Mouse (Mus musculus): Measurements from ENCODE around the gene Klhdc8b. TPM values are rescaled to one million over a fixed set of nuclear protein-coding genes. Genes with fewer than 3 reads are reported as not detected.

Gene Klhdc8b
- polyA plus RNA-seq, 1 experiment from 2014 or later: 33.5 TPM

DNA sequence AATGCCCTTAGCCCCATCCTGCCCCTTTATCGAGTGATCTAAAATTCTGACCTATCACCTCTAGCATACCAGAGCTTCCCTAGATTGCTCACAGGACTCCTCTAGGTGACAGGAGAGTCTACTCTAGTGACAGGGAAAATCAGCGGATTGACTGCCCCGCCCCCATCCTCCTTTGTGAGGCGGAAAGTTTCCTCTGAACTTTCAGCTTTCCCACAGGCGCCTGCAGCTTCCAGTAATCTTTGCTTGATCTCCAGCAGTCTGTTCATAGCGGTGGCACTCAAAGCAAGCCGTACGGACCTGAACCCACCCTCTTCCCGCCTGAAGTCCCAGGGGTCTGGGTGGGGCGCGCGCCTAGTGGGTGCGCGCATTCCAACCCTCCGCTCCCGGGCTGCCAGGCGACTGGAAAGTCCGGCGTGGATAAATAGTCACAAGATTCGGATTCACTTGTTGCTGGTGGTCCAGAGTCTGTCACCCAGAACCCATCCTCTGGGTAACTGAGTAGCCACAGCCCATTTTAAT lies 17.3 kb upstream of the Klhdc8b start:
- DNase-seq (ENCODE audit: low spot score) (peak; percentile 94), ATAC-seq (replicated peaks; ENCODE audit: low FRiP score, low read depth) (peak; percentile 74)
- Histone ChIP-seq H3K9me3 (replicated peaks; ENCODE audit: low read length) (no peaks in the 10 kb centered on the region), H3K36me3 (ENCODE audit: insufficient read depth, low read length) (peaks cover 13% of the 10 kb centered on the region), H3K4me1 (replicated peaks; ENCODE audit: insufficient read depth, low read length) (peaks cover 13% of the 10 kb centered on the region), H3K4me3 (replicated peaks; ENCODE audit: low read depth, low read length) (peak overlapping the region; percentile 47), H3K4me2 (ENCODE audit: low read length) (peak overlapping the region; percentile 86), H3K27me3 (ENCODE audit: insufficient read depth, low read length) (no peaks in the 10 kb centered on the region), H3K9ac (ENCODE audit: low read depth, low read length) (peak overlapping the region; percentile 55; the same call in 1 of the 2 replicates), H3K27ac (peak overlapping the region; percentile 89)
- 0 out of 2 replicates have a peak, but pooled peaks have one; percentile 5 for TF ChIP-seq CTCF (IDR thresholded peaks at IDR 0.05; ENCODE audit: low read depth)
- WGBS: under 1% methylated on average over 20 of the region's 20 CpGs

DNA sequence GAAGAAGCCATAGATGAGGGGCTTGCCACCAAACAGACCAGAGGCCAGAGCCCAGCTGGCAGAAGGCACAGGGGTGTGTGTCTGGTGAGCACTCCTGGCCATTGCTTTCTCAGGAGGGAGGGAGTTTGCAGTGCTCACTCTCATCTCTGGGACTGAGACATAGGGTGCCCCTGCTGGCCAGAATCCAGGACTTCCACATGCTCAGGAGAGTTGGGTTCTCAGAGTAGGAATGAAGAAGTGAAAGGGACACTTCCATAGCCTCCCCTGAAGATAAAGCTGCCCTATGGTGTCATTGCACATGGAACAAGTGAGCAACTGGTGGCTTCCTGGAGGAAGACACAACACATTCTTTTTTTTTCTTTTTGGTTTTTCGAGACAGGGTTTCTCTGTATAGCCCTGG lies 13.1 kb upstream of the Klhdc8b start:
- Histone ChIP-seq H3K4me2 (ENCODE audit: low read length) (no peak overlapping the region), H3K27ac (no peak overlapping the region), H3K9me3 (replicated peaks; ENCODE audit: low read length) (no peaks in the 10 kb centered on the region), H3K36me3 (ENCODE audit: insufficient read depth, low read length) (no peaks in the 10 kb centered on the region), H3K4me3 (replicated peaks; ENCODE audit: low read depth, low read length) (no peak overlapping the region), H3K4me1 (replicated peaks; ENCODE audit: insufficient read depth, low read length) (peaks cover 6% of the 10 kb centered on the region; the same call in 1 of the 2 replicates), H3K27me3 (ENCODE audit: insufficient read depth, low read length) (no peaks in the 10 kb centered on the region), H3K9ac (ENCODE audit: low read depth, low read length) (no peak overlapping the region)
- DNase-seq (ENCODE audit: low spot score) (no peak), ATAC-seq (replicated peaks; ENCODE audit: low FRiP score, low read depth) (no peak)
- TF ChIP-seq CTCF (IDR thresholded peaks at IDR 0.05; ENCODE audit: low read depth): peak; percentile 41; the same call in 1 of the 2 replicates
- 67% methylated on average over 1 of the region's 1 CpGs for WGBS

GRCm38 (mm10) chr9:108469845-108470244 lies 8.5 kb upstream of the Klhdc8b start:
- no peak for DNase-seq (ENCODE audit: low spot score)
- Histone ChIP-seq H3K27ac (no peak overlapping the region), H3K4me3 (replicated peaks; ENCODE audit: low read depth, low read length) (no peak overlapping the region), H3K4me1 (replicated peaks; ENCODE audit: insufficient read depth, low read length) (no peaks in the 10 kb centered on the region), H3K27me3 (ENCODE audit: insufficient read depth, low read length) (no peaks in the 10 kb centered on the region), H3K9ac (ENCODE audit: low read depth, low read length) (no peak overlapping the region), H3K36me3 (ENCODE audit: insufficient read depth, low read length) (0 out of 2 replicates have a peak, but pooled peaks cover 11% of the 10 kb centered on the region), H3K4me2 (ENCODE audit: low read length) (no peak overlapping the region), H3K9me3 (replicated peaks; ENCODE audit: low read length) (no peaks in the 10 kb centered on the region)
- ATAC-seq (replicated peaks; ENCODE audit: low FRiP score, low read depth): no peak
- WGBS: 36% methylated on average over 4 of the region's 4 CpGs
- TF ChIP-seq CTCF (IDR thresholded peaks at IDR 0.05; ENCODE audit: low read depth): no peak

DNA sequence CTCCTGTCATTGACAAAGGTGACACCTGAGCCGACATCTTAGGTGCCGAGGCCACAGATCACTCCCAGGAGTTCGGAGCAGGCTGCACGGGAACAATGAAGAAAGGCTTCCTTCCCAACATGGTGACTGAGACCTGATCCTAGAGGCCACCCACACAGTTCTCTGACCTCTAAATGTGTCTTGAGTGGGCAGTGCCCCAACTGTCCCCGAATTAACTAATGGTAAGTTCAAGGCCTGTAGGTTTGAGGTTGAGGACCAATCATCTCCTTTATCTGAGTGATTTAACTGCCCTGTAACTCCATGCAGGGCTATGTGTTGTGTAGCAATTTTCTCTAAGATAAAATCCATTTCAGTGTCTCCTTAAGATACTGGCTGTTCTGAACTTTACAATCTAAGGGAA lies 8.0 kb upstream of the Klhdc8b start:
- no peak overlapping the region for H3K27ac ChIP-seq
- no peak for TF ChIP-seq CTCF (IDR thresholded peaks at IDR 0.05; ENCODE audit: low read depth)
- H3K36me3 ChIP-seq (ENCODE audit: insufficient read depth, low read length): 0 out of 2 replicates have a peak, but pooled peaks cover 14% of the 10 kb centered on the region
- no peaks in the 10 kb centered on the region for H3K9me3 ChIP-seq (replicated peaks; ENCODE audit: low read length)
- DNase-seq (ENCODE audit: low spot score) (no peak), ATAC-seq (replicated peaks; ENCODE audit: low FRiP score, low read depth) (no peak)
- H3K27me3 ChIP-seq (ENCODE audit: insufficient read depth, low read length): no peaks in the 10 kb centered on the region
- H3K4me2 ChIP-seq (ENCODE audit: low read length): no peak overlapping the region
- no peak overlapping the region for H3K9ac ChIP-seq (ENCODE audit: low read depth, low read length)
- WGBS: 33% methylated on average over 5 of the region's 5 CpGs
- H3K4me3 ChIP-seq (replicated peaks; ENCODE audit: low read depth, low read length): no peak overlapping the region
- H3K4me1 ChIP-seq (replicated peaks; ENCODE audit: insufficient read depth, low read length): no peaks in the 10 kb centered on the region

DNA sequence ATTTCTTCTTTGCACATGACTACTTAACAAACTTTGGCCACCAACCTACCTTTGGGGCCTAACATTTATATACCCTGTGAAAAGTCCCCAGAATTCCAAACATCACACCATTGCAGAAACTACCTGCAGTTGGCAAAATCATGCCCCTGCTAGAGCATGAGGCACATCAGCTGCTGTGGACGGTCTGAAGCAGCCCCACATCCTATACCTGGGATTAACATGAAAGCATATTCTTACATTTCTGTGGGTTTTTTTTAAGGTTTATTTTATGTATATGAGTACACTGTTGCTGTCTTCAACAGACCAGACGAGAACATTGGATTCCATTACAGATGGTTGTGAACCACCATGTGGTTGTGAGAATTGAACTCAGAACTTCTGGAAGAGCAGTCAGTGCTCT lies 4.8 kb upstream of the Klhdc8b start:
- WGBS: 97% methylated on average over 2 of the region's 2 CpGs
- peaks cover 28% of the 10 kb centered on the region; the same call in 1 of the 2 replicates for H3K36me3 ChIP-seq (ENCODE audit: insufficient read depth, low read length)
- no peak for TF ChIP-seq CTCF (IDR thresholded peaks at IDR 0.05; ENCODE audit: low read depth)

GRCm38 (mm10) chr9:108463713-108464112 lies 2.3 kb upstream of the Klhdc8b start:
- ATAC-seq (replicated peaks; ENCODE audit: low FRiP score, low read depth) (no peak), DNase-seq (ENCODE audit: low spot score) (no peak)
- no peak overlapping the region for H3K4me3 ChIP-seq (replicated peaks; ENCODE audit: low read depth, low read length)
- no peak for TF ChIP-seq CTCF (IDR thresholded peaks at IDR 0.05; ENCODE audit: low read depth)
- peaks cover 28% of the 10 kb centered on the region; the same call in 1 of the 2 replicates for H3K36me3 ChIP-seq (ENCODE audit: insufficient read depth, low read length)
- no peak overlapping the region for H3K4me2 ChIP-seq (ENCODE audit: low read length)
- no peak overlapping the region for H3K9ac ChIP-seq (ENCODE audit: low read depth, low read length)
- H3K27ac ChIP-seq: no peak overlapping the region
- whole genome bisulfite sequencing: 97% methylated on average over 9 of the region's 9 CpGs
- no peaks in the 10 kb centered on the region for H3K9me3 ChIP-seq (replicated peaks; ENCODE audit: low read length)
- peaks cover 16% of the 10 kb centered on the region for H3K4me1 ChIP-seq (replicated peaks; ENCODE audit: insufficient read depth, low read length)
- no peaks in the 10 kb centered on the region for H3K27me3 ChIP-seq (ENCODE audit: insufficient read depth, low read length)

More for the DNA sequence above, 4.8 kb upstream of the Klhdc8b start:
- ATAC-seq (replicated peaks; ENCODE audit: low FRiP score, low read depth) (no peak), DNase-seq (ENCODE audit: low spot score) (no peak)
- Histone ChIP-seq H3K9me3 (replicated peaks; ENCODE audit: low read length) (no peaks in the 10 kb centered on the region), H3K27ac (no peak overlapping the region), H3K27me3 (ENCODE audit: insufficient read depth, low read length) (no peaks in the 10 kb centered on the region), H3K9ac (ENCODE audit: low read depth, low read length) (no peak overlapping the region), H3K4me1 (replicated peaks; ENCODE audit: insufficient read depth, low read length) (peaks cover 15% of the 10 kb centered on the region), H3K4me3 (replicated peaks; ENCODE audit: low read depth, low read length) (no peak overlapping the region), H3K4me2 (ENCODE audit: low read length) (no peak overlapping the region)
